Mouse (Mus musculus) right cerebral cortex, postnatal 10 days (tissue): ENCODE measurements around the gene Map4k3.

Experiments
- DNase-seq, 2 experiments: peaks; one replicate each; pipeline ENCODE4 v3.0.0; 2021; ENCODE audit warnings: low spot score in 2 of 2

The Map4k3 gene

DNA sequence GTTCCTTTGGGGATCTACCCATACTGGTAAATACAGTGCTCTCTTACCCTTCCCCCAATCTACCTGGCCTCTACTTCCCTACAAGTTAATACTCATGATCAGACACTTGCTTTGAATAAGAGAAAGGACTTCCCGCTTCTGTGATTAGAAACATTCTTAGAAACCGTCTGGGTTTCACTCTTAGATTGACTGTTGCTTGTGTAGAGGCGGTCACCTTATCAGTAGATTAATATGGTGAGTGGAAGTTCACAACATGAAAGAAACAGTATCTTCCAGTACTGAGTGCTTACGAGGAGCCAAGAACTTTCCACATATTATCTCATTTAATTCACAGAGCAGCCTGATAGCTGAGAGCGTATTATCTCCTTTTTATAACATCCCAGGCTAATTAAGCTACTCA lies 1.5 kb upstream of the Map4k3 start:
- no peak for DNase-seq

- DNase-seq: no peak
Measured at GRCm38 (mm10) chr17:80729080-80729749, 930 bp upstream of the Map4k3 start.

- DNase-seq: peak; percentile 53 to 64
Measured at GRCm38 (mm10) chr17:80727341-80727951, 839 bp downstream of the Map4k3 start.

- DNase-seq: no peak
Measured at GRCm38 (mm10) chr17:80726821-80727220, 1.5 kb downstream of the Map4k3 start.

DNA sequence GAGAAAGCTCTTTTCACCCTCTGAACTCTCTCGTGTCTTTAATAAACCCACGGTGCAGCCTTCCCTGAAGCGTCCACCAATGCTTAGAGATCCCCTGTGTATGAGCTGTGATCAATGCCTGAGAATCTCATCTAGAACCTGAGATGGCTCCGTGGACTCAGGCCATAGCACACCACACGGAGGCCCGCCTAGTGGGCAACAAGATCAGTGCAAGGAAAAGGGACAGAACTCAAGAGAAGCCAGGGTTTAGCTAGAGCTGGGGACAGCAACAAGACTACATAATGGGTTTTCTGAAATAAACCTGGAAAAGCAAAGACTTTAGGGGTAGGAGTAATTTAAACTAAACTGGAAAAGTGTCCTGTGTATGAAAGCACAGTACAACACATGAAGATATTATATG lies 5.2 kb downstream of the Map4k3 start:
- DNase-seq: no peak

GRCm38 (mm10) chr17:80721670-80722069 lies 6.6 kb downstream of the Map4k3 start:
- no peak for DNase-seq

DNA sequence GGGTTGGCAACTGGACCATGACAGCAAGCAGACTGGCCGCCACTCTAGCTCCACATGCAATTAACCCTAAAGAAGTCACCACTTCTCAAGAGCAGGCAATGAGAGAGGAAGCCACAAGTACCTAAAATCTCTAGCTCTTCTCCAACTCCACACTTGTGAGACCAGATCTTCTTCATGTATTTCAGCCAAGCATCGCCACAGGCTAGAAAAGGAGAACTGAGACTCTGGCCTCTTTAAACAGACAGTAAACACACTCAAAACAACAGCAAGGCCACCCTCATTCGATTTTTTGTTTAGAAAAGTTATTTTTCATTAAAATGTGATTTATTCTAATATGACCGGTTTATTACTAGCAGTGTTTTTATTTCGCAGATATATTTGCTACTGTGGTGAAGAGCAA lies 9.0 kb downstream of the Map4k3 start:
- DNase-seq: no peak

- no peak for DNase-seq
Measured at GRCm38 (mm10) chr17:80718243-80718642, 10.0 kb downstream of the Map4k3 start.

GRCm38 (mm10) chr17:80713588-80713987 lies 14.7 kb downstream of the Map4k3 start:
- no peak for DNase-seq

DNA sequence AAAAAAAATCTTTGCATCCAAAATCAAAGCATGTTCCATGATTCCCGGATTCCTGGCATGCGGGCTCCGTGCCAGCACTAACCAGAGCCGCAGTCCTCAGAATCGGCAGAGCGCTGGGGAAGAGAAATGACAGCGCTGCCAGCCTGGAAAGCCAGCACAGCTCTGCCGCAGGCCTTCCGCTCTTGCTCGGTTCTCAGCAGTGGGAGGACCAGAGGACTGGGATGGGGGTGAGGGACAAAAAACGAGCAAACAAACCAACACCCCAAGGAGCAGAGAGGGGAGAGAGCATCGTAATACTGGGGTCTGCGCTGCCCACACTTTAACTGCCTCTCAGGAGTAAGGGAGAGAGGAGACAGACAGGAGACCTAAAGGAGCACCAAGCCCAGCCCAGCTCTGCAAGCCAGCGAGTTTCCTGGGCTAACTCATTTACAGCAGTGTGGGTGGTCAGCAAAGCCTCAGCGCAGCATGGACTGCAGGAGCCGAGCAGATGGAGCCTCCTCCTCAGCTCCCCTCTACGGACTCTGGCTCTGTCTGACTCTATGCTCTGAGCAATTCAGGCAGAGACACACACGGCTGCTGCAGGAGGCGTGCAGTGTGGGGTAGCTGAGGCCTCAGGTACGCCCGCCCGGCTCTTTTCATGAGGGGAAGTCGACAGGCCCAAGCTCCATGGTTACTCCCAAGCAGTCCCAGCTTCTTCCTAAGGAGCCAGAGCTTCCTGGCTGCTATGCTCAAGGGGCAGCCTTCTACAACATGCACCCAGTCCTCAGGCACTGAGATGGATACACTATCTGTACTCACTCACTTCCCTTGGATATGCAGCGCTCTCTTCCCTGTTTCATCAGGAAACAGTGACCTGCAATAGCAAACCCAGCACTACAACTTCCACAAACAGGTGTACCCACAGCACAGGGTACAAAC lies 18.1 kb downstream of the Map4k3 start:
- peak; percentile 73 to 77 for DNase-seq

GRCm38 (mm10) chr17:80708803-80709202 lies 19.5 kb downstream of the Map4k3 start:
- DNase-seq: no peak

GRCm38 (mm10) chr17:80707176-80707575 lies 21.1 kb downstream of the Map4k3 start:
- peak in 1 of 2 experiments; percentile 49 for DNase-seq

GRCm38 (mm10) chr17:80706608-80707007 lies 21.7 kb downstream of the Map4k3 start:
- DNase-seq: no peak

DNA sequence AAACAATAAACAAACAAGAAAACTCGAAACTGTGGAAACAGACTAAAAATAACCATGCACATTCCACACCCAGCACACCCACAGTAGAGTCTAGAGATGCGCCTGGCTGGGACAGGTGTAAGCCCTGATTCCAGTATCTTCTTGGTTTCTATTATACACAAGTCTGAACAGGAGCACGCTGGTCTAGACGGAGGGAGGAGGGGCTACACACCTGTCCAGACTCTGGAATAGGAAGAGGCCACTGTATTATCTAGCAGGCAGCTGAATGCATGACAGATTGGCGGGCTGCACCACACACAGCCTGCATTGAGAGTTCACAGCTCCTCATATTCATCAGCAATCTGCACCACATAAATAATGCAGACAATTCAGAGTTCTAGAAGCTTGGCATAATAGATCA lies 26.6 kb downstream of the Map4k3 start:
- no peak for DNase-seq

DNA sequence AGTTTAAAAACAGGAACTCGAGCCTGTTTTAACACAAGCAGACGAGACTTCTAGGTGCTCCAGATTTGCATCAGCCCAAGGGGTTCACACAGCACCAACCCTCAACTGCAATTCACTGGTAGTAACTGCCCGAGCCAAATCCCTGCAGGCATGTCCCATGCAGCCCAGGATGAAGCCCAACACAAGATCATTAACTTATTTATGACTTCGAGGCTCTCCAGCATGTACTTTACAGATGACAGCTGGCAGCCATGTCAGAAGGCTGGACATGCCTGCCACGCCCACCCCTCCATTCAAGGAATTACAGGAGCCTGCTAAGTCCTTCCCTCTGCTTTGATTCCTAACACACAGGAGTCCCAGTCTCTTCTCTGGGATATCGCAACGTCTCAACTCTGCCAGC lies 29.4 kb downstream of the Map4k3 start:
- no peak for DNase-seq

DNA sequence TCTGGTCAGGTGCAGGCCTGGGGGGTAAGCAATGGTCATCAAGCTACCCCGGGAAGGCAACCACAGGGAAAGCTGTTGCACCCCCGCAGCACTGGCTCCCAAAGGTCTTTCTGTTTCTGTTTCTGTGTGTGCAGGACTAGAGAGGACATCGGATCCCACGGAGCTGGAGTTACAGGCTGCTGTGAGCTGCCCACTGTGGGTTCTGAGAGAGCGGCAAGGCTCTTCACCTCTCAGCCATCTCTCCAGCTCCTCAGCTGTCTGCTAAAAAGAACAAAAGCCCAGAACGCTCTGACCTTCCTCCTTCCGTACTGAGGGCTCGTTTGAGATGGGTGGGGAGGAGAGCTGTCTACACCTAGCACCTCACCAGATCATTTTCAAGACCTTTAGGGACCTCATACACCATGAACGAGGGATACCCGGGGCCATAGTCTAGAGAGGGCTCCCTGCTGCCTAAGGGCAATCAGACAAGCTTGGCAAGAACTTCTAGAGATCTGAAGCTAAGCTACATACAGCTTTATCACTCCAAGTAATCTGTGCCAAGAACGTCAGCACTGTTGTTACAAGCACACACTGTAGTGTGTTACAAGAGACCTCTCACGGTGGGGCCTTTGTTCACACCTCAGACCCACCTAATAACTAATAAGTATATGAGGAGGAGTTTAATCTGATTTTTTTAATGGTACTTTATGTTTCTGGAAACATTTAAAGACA lies 29.9 kb downstream of the Map4k3 start:
- DNase-seq: no peak

GRCm38 (mm10) chr17:80696956-80697355 lies 31.3 kb downstream of the Map4k3 start:
- DNase-seq: no peak

DNA sequence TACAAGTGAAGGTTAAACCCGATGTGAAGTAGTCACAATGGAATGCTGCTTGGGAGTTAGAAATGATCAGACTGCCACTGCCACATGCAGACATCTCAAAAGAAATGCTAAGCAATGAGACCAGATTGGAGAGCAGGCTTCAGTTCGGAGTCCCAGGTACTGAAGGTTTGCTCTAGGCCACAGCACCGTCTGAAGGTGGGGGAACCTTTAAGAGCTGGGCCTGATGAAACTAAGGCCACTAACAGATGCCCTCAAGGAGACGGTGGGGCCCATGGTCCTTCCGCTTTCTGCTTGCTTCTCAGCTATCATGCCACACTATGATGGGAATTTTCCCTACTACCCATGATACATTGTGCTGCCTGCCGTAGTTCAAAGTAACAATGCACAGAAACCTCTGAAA lies 32.1 kb downstream of the Map4k3 start:
- no peak for DNase-seq

DNA sequence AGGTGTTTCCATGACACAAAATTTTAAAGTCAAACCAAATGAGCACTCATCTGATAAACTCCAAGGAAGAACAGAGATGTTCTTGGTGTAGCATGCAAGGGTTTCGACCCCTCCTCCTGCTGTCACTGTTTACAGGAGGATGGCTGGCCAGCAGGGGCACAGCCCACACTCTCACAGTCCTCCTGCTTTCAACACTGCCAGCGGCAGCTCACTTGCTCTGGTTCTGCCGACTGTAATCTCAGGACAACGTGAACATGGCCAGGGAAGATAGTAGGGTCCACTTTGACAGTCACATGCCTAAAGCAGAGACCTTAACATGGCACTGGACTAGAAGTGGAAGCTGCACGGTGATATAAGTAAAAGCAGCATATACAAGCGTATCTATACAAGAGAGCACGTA lies 34.6 kb downstream of the Map4k3 start:
- DNase-seq: no peak

- DNase-seq: no peak
Measured at GRCm38 (mm10) chr17:80692183-80692582, 36.1 kb downstream of the Map4k3 start.

- DNase-seq: no peak
Measured at GRCm38 (mm10) chr17:80688701-80689100, 39.6 kb downstream of the Map4k3 start.

DNA sequence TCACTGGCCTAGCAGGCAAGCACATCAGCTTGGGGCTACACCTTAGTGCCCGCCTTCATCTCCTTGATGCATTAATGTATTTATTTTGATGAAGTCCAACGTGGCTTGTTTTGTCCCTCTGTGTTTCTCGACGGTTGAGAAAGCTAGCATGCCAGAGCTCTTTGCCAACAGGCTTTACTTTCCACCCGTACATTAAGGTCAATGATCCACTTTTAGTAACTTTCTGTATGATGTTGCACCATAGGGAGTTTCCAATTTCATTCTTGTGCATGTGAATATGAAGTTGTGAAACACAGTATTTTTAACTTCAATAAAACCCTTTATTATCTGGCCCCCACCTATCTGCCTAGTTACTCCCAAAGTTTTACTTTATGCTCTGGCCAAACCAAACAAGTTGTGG lies 42.2 kb downstream of the Map4k3 start:
- no peak for DNase-seq
